Mouse (Mus musculus) mouse embryonic stem cell (cell line): ENCODE measurements around the gene Rasgrf1.

ENCODE experiments used
- in situ Hi-C, 2 experiments: fragments of 300-500 bp; cut with MboI; formaldehyde crosslinking; loops; 1 replicate in 1 of 2; 3 replicates in 1 of 2; pipeline ENCODE4 v1.14.3; 2019 to 2020; ENCODE audit warnings: low sequenced_read_pairs in 2 of 2, low pct_unique_long_range_greater_than_20kb in 1 of 2, mixed read lengths in 1 of 2; ENCODE audit not compliant: unreplicated experiment in 1 of 2

The Rasgrf1 gene

DNA sequence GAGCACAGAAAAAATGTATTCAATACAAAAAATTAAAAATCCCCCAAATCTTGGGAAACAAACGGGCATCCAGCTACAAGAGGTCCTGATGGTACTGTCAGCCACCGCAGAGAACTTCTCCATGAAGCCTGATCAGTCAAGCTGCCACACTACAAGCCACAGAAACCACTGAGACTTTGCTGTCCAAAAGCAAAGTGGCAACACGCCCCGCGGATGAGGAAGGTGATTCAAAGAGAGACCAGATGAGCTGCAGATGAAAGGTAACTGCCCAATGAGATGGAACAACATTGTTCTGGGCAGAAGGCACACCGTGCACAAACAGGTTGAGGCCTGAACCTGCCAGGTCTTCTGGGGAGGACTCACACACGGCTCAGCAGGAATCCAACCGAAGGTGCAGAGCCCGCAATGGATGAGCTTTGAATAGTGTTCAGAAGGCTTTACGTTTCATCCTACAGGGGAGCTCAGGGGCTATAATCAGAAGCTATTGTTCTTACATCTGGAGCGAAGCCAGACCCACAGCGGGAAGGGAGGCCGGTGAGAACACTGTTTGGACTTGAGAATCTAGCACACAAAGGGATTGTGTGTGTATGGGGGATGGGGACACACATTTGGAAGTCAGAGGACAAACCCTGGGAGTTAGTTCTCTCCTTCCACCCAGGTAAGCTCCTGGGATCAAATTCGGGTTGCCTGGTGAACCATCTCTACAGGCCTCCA, 9.4 kb upstream of the Rasgrf1 start:
- in situ Hi-C loops: loop anchor here in 1 of 2 experiments (25.0 kb wide), 1 partner anchor 1487 kb away; no protein-coding TSS in a partner anchor

DNA sequence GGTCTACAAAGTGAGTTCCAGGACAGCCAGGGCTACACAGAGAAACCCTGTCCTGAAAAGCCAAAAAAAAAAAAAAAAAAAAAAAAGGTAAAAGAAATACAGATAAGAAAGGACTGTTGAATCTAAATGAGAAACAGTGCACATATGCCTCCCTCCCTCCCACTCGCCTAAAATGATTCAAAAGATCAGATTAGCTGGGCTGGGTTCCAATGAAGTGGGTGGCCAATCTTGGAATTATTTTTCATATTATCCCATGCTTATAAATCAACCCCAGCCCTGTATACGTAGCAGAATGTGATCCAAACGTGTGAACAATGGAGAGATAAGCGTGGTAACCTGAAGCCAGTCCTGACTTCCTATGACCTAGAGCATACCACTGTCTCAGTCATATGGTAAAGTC, 8.5 kb upstream of the Rasgrf1 start:
- in situ Hi-C loops: loop anchor here in 1 of 2 experiments (25.0 kb wide), 1 partner anchor 1486 kb away; no protein-coding TSS in a partner anchor

DNA sequence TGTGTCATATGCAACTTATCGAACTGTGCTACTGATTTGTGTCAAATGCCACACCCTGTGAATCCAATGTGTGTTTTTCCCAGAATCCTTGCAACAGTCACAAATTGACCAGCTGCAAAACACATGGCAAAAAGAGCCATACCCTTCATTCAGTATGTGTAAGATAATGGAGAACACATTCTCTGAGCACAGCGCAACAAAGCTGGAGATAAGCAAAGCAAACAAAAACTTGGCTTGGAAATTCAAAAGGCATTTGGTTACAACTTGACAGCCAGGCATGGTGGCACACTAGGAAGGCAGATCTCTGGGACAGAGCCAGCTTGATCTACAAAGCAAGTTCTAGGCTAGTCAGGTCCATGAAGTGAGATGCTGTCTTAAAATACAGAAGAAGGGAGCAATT, 6.9 kb upstream of the Rasgrf1 start:
- in situ Hi-C loops: loop anchor here in 1 of 2 experiments (25.0 kb wide), 1 partner anchor 1484 kb away; no protein-coding TSS in a partner anchor

DNA sequence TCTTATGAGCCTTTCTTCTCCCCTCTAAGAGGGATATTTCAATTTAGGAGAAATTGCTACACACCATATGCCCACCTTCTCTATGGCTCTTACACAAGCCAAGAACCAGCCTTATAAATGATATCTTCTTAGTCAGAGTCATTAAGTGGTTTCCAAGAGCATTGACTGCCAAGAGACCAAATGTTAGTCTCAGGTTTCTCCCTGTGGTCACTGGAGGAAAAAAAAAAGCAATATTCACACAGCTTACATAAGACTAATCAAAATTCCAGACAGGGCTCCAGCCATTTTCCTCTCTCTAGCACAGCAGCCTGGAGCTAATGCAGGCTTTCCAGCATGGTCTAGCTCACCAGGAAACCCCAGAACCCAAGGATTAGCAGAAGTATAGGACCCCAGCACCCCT, 3.1 kb upstream of the Rasgrf1 start:
- in situ Hi-C loops: loop anchor here in 1 of 2 experiments (25.0 kb wide), 1 partner anchor 1481 kb away; no protein-coding TSS in a partner anchor

DNA sequence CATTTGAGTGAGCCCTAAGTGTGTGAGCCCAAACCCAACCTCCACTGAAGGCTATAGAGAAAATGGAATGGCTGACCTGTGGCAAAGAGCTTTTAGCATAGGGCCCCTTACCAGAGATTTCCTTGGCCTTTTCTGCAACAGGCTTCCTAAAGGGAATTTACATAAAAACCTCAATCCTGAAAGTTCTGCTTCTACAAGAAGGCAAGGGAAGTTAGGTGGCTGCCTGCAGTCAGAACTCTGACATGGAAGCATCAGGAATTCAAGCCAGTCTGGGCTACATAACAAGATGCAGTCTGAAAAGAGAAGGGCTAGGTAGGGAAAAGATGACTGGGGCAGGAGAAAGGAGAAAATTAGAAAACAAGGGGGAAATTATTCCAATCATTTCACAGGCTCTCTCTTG, 1.8 kb upstream of the Rasgrf1 start:
- in situ Hi-C loops: loop anchor here in 1 of 2 experiments (25.0 kb wide), 1 partner anchor 1479 kb away; no protein-coding TSS in a partner anchor

DNA sequence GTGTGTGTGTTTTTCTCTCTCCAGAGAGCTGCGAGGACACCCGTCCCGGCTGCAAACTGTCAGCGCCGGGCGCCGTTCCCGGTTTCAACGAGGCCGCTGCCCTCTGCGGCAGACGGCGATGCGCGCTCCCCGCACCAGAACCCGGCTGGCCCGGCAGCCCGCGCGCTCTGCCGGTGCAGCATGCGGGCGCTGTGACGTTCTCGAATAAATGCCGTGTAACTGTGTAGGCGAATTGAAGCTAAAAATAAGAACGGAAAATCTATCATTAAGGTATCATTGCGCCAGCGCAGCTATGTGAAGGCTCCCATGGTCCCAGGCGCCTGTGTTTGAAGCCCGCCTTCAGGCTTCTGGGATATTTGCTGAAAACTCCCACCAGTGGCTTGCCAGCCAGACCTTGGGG, 1.1 kb upstream of the Rasgrf1 start:
- in situ Hi-C loops: loop anchor here in 1 of 2 experiments (25.0 kb wide), 1 partner anchor 1479 kb away; no protein-coding TSS in a partner anchor

DNA sequence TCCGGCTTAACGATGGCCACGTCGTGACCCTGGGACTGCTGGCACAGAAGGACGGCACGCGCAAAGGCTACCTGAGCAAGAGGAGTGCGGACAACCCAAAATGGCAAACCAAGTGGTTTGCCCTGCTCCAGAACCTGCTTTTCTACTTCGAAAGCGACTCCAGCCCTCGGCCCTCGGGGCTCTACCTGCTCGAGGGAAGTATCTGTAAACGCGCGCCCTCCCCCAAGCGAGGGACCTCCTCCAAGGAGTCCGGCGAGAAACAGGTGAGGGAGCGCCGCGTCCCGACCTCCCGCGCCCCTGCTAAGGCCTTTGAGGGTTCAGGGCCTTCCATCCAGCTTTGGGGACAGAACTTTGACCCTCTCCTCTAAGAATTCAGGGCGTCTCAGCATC, 298 bp downstream of the Rasgrf1 start:
- in situ Hi-C loops: loop anchor here in 1 of 2 experiments (25.0 kb wide), 1 partner anchor 1477 kb away; no protein-coding TSS in a partner anchor

DNA sequence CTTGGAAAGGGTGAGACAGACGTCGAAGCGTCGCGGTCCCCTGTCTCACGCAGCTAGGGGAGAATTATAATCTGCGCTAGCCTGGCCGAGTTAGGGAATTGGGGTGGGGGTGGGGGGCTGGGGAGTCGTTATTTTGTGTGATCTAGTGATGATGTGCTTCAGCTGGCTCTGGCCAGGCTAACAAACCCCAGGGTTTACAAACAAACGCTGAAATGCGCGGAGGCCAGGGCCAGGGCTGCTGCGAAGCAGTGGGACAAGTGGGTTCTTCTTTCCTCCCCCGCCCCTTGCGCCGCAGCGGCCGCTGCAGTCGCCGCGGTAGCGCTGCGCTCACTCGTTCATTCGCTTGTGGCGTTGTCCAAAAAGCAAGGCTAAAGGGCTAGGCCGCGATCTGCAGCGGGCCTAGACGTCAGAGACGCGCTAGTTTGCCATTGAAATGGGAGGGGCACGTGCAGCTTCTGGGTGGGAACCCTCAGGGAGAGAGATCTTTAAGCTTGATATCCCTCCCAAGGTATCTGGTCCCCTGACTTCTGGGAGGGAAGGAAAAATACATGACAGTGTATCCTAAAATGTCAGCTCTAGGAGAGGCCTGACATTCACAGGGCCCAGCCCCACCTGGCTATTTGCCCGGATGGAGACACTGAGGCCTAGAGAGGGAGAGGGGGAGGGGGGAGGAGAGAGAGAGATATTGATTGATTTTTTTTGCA, 1.2 kb downstream of the Rasgrf1 start:
- in situ Hi-C loops: loop anchor here in 1 of 2 experiments (25.0 kb wide), 1 partner anchor 1476 kb away; no protein-coding TSS in a partner anchor

DNA sequence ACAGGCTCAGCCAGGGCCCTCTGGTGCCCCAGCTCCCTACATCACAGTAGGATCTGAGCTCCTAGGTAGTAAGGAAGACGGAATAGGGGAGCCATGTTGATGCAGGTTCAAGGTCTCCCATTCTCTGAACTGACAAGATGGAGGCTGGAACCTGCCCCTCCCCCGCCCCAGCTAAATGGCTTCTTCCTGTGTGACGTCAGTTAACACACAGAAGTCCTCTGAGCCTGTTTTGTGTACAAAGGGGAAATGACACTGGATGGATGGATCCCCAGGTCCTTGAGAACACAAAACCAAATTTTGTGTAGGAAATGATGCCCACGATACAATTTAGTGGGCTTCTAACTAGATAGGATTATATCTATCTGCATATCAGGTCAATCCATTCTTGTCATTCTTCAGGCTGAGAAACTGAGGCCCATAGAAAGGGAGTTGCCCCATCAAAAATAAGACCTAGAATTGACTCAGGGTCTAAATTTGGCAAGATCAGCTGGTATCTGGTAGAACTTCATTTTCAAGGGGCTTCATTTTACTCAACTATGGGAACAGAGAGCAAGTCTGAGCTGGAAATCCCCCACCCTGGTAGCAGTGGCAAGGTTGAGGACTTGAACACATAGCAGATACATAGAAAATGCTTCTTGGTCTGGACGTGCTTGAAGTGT, 2.3 kb downstream of the Rasgrf1 start:
- in situ Hi-C loops: loop anchor here in 1 of 2 experiments (25.0 kb wide), 1 partner anchor 1475 kb away; no protein-coding TSS in a partner anchor

DNA sequence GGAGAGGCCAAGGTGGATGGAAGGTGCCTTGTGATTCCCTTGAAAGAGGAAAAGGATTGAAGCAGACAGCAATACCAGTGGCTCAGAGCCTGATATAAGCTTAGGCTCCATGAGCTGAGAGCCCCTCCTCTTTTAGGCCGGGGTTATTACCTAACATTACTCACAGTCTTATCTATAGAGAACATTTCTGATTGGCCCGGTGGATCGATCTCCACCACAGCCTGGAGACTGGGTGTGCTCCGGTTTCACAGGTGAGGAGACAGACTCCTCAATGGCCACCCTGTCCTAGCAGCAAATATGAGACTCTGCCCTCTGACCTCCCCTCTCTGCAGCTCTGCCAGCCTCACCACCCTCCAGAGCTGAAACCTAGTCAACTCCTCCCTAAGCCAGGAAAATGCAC, 3.4 kb downstream of the Rasgrf1 start:
- in situ Hi-C loops: loop anchor here in 1 of 2 experiments (25.0 kb wide), 1 partner anchor 1474 kb away; no protein-coding TSS in a partner anchor

DNA sequence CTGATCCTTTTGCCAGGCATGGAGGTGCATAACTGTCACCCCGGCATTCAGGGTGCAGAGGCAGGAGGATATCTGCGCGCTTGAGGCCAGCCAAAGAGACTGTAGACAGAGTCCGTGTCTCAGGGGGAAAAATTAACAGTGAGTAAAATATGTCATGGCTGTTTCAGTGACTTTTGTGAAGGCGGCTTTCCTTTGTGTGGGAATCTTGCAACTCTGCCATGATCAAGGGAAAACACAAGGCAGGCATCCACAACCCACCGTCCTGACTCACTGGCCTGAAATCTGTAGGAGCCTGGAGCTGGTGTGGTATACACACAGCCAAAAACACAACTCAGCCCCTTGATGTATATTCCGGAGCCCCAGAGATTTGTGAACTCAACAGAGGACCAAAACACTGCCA, 6.8 kb downstream of the Rasgrf1 start:
- in situ Hi-C loops: loop anchor here in 1 of 2 experiments (25.0 kb wide), 1 partner anchor 1471 kb away; no protein-coding TSS in a partner anchor

DNA sequence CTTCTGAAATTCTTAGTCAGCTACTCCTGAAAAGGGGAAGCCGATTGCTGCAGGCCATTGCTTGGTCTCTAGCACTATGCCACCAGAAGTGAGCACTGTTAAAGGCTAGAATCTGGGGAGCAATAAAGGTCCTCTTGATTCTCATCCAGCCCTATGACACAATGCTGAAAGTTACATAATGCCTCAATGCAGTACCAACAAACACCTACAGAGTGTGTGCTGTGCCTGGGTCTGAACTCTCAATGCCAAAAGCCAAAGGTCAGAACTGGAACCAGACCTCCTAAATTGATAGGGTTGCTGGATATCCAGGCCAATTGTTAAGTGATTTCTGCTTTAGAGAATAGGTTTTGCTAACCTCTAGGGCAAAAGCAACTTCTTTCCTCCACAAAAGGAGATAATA, 7.7 kb downstream of the Rasgrf1 start:
- in situ Hi-C loops: loop anchor here in 1 of 2 experiments (25.0 kb wide), 1 partner anchor 1470 kb away; no protein-coding TSS in a partner anchor

DNA sequence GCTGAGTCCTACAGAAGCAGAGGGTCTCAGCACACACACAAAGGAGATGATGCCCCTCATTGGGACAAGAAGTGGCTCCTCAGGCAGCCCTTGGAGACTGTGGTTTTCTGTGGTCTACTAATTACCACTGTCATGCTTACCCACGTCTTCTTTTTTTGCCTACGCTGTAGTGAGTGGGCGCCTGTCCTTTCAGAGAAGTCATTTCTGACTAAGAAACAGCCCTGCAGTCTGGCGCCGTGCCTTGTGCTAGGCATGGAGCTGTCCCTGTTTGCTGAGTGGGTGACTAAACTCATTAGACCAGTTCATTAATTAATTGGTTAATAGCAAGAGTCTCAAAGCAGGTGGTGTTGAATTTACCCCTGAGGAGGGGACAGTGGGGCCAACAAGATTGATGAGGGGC, 9.1 kb downstream of the Rasgrf1 start:
- in situ Hi-C loops: loop anchor here in 1 of 2 experiments (25.0 kb wide), 1 partner anchor 1468 kb away; no protein-coding TSS in a partner anchor

DNA sequence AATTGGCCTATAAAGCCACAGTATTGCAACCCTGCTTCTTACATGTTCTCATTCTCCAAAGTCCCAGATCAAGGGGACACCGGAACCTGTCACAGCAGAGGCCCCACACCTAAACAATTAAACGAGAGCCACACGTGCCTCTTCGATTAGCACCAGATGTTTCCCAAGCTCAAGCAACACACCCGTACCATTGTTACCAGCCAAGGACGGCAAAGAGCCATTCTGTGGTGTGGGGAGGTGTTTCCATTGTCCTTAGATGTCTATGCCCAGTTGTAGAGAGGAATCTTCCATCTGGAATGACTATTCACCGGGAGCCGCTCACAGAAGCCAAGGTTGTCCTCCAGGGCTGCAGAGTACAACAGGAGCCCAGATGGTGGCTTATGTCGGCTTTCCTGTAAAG, 11.4 kb downstream of the Rasgrf1 start:
- in situ Hi-C loops: loop anchor here in 1 of 2 experiments (25.0 kb wide), 1 partner anchor 1466 kb away; no protein-coding TSS in a partner anchor

DNA sequence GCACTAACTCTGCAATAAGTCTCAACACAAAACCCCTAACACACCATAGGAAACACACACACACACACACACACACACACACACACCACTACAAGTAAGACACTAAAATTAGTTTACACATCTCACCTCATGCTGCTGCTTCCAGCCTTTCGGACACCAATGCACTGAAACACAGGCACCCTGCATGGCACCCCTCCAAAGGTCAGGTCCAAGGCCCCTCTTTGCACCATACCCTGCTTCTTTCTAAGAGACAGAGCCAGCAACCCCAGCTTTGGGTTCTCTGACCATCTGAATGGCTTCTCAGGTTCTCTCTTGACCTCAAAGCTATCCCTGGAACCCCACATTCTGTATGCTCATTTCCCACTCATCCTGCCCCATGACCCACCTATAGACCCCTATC, 13.0 kb downstream of the Rasgrf1 start:
- in situ Hi-C loops: loop anchor here in 1 of 2 experiments (25.0 kb wide), 1 partner anchor 1465 kb away; no protein-coding TSS in a partner anchor

DNA sequence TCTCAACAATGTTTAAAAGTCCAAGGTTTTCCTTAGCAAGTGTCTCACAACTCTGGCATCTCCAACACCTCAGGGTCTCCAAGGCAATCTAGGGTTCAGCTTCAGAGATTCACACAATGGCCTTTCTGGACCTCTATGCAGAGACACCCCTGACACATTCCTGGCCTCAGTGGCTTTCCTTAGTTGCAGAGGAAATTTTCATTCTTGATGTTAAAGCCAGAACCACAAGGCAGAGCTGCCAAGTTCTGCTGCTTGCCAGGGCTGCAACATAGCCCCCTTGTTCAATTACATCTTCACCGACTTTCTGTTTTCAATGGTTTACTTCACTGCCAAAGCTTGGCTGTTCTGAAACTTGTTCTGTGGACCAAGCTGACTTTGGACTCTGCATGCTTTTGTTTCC, 15.1 kb downstream of the Rasgrf1 start:
- in situ Hi-C loops: loop anchor here in 1 of 2 experiments (25.0 kb wide), 1 partner anchor 1462 kb away; no protein-coding TSS in a partner anchor

DNA sequence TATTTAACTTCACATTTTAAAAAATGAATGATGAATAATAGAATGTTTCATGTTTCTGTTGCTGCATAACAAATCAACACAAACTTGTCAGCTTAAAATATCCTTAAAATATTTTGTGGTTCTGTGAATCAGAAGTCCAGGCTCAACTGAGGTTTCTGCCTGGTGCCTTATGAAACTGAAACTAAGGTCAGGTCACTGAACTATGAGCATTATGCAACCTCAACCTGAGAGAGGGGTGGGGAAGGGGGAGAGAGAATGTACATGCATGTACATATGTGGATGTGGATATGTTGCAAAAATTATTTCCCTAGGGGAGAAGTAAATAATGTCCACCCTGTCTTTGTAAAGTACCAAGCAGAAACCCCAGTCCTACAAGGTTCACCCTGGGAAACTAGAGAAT, 18.8 kb downstream of the Rasgrf1 start:
- in situ Hi-C loops: no loop called here

DNA sequence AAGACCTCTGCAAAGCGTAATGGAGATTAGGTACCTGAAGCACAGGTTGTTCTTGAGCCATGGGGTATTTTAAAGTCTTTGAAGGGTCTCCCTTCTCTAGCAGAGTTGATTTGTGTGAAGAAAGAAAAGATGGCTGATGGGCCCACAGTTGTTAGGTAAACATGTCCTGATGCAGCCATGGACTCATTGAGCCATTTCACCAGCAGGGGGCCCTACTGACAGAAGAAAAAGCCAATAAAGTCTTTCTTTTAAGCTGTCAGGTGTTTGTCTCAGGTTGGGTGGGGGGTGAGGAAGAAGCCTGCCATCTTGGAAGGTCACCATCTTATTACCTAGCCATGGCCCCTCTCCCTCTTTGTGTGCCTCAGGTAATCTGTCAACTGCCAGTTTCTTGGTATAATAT, 30.7 kb downstream of the Rasgrf1 start:
- in situ Hi-C loops: no loop called here
